Mouse (Mus musculus) lung, adult 18-20 months (tissue): Measurements from ENCODE around the gene Dscaml1.

Experiments
- DNase-seq, 2 experiments: peaks; one replicate each; pipeline ENCODE4 v3.0.0; 2022; ENCODE audit warnings: mixed read lengths in 2 of 2

Dscaml1 gene

DNA sequence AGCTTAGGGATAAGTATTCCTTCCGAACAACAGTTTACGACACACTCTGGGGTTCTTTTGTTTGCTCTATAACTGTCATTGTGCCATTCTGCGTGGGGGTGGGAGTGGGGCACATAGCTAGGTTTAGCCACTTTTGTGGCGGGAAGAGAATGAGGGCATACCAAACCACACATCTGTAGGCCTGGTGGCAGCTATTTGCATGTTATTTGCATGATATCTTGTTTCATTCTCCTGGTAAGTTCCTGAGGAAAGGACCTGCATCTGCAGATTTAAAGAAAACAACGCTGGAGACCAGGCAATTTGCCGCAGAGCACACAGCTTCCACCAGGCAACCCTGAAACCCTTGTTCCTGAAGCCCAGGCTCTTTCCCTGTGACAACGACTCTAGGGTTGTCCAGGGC, 30.8 kb downstream of the Dscaml1 start:
- DNase-seq, result no peak

DNA sequence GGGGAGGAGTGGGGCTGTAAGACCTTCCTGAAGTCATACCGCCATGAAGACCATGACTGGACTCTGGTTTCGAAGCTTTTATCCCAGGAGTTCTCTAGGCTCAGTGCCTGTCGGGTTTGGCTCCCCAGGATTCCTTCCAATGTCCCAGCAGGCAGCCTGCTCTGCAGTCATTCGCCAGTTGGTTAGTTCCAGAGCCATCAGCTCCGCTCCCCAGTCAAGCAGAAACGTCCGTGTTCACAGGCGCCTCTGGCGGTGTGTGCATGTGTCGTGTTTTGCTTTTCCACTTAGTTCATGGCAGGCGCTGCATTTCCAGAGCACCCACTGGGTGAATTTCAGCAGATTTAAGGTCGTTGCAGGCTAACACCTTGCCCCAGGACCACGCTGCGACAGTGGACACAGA, 31.9 kb downstream of the Dscaml1 start:
- no peak for DNase-seq

DNA sequence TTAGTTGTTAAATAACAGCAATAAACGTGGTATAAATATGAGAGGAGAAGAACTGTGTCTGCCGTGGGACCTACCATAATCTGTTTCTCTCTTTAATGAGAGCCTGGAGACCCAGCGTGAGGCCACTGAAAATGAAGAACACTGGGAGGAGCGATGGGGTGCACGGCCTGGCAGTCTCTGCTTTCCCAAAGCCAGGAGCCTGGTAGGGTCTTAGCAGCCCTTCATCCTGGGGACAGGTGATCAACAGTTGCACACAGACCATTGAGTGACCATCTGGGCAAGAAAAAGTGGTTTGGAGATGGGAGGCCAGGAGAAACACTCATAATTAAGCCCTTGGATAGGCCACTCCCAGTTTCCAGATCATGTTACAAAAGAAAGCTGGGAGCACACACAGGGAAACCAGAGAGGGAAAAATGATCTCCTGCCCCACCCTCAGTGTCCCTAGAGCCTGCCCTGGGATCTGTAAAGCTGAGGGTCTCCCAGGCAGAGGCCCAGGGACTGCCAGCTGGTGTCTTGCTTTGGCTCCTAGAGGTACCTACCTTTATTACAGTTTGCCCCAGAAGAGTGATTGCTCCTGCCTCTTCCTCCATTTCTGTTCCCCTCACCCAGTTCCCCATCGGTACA, 39.1 kb downstream of the Dscaml1 start:
- peak in 1 of 2 experiments; percentile 8 for DNase-seq

DNA sequence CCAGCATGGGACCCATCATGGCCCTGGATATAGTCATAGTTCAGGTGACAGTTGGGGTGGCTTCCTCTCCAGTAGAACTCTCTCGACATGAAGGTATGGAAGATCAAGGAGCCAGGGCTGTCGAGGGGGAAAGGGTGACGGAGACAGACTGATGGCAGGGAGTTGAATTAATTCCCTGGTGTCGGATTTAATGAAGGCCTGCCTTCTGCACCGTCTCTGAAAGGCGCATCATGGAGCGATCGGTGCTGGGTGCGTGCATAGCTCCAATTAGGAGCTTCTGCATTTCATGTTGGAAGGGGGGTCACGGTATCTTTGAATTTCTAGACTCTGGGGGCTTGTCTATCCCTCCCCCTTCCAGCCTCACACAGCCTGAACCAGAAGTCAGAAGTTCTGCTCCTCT, 41.8 kb downstream of the Dscaml1 start:
- DNase-seq, result no peak

DNA sequence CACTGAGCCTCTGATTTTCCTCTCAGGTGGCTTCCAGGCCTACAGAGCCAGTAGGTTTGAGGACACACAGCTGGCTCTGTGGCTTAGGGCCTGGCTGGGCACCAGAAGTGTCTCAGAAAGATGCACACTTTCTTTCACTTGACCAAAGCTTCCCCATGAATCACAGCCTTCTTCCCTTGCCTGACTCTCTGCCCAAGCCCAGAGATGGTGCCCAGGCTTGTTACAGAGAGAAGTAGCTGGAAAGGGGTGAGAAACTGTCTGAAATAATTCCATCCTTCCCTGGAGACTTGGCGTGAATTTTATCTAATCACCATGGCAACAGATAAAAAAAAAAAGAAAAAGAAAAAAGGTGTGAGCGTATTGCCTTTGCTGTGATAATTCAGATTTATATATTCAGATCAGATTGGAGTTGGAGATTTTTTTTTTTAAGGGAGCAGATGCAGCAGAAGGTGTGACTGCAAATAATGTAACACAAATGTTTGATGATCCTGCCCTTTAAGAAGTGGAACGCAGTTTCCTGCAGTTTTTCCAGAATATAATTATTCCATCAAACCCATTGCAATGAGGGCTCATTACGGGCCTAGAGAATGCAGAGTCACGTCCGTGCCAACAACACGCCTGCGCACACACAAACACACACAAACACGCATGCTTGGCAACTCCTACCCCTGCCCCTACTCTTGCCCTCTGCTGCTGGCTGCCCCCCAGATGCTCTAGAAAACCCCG, 44.5 kb downstream of the Dscaml1 start:
- DNase-seq, result no peak

DNA sequence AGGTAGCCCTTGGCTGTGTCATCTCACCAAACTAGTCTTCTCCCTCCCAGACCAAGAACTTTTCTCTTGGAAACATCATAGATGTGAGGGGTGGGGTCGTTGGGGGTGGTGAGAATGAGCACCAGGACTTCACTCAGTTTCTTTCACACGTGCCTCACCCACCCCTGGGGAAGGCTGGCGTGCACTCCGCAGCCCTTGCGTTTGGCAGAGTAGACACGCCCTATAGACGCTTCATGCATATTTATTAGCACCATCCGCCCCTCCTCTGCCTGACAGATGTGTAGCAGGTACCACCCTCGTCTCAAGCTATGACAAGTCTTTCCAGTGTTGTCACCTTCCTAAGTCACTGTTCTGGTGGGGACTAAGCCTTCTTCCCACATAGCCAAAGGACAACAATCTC, 45.3 kb downstream of the Dscaml1 start:
- DNase-seq, result no peak

DNA sequence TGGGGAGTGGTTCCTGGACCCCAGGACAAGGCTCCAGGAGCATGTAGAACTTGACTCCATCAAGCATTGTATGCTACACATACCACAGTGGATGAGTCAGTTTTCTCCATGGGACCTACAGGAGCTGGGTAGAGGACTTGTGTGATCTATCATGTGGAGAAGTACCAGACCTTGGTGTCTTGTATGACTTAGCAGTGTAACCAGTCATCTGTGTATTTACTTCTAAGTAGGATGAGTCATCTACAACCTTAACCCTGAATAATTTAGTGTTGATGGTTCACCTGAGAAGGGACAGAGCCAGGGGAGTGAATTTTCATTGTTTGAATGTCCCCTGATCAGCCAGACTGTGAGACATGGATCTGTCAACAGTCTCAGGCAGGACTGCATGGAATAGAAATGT, 48.4 kb downstream of the Dscaml1 start:
- DNase-seq, result no peak

DNA sequence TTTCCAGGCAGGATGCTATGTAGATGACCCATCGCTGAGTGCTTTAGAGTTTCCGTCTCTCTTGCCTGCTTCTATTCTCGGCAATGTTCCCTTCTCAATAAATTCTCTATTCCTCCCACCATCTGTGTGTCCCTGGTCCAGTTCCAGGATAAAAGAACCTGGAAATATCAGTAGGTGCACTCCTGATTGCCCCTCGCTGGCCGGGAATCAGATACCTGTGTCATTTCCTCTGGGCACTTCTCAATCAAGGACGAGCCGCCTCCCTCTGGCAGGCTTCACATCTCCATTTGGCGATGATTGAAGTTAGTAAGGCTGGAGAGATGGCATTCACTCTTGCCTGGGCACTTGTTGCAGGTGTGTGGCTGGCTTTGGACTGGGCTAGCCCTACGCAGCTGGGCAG, 54.5 kb downstream of the Dscaml1 start:
- no peak for DNase-seq

DNA sequence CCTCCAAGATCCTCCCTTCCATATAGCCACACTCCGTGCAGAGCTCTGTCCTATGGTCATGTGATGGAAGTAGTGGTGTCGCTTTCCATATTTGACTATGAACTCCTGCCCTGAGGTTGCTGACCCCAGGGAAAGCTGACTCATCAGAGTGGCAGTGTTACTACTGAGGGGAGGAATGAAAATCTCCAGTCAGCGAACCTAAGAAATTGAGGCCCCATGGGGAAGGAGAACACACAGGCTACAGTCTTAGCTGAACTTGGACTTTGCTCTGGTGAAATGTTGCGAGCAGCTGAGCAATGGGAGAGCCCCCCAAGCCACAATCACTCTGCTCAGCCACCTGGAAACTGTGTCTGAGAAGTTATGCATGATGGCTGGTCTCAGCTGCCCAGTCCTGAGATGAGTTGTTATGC, 60.2 kb downstream of the Dscaml1 start:
- no peak for DNase-seq

DNA sequence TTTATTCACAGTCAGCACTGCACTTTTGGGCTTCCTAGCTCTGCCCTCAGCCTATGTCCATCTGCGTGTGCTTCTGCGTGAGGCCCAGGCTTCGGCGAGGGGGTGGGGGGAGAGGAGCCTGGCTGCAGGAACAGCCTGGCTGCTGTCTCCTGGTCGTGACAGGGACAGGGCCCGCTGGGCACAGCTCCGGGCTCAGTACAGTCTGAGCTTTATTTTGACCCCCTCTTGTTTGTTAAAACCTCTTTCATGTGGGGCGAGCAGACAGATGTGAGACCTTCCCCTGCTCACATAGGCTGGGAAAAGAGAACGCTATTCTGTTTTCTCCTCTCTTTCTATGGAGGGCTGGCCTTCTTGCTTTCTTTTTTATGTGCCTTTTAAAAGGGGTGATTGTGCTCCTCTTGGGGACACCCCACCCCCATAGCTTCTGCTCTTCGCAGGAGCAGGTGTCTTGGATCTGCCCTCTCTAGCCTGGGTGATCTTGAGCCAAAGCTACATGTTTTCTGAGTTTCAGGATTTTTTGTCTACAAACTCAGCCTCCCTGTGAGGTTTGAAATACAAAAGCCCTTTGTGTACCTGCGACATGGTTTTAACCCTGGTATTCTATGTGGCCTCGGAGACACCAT, 60.9 kb downstream of the Dscaml1 start:
- DNase-seq, result no peak

DNA sequence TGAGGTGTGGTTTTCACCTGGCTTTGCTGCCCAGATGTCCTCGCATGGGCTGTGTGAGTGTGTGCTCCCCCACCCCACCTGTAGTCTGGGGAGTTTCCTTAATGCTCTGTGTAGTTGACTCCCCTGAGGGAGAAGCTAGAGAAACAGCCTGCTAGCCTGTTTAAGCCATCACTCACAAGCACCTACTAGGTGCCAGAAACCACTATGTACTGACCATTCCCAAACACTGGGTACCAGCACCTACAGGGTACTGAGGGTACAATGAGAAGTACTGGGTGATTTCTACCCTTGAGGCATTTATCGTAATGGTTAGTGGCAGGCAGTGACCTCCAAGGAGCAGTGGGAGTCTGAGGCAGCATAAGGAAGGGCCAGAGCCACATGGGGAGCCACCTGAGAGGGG, 64.5 kb downstream of the Dscaml1 start:
- no peak for DNase-seq

DNA sequence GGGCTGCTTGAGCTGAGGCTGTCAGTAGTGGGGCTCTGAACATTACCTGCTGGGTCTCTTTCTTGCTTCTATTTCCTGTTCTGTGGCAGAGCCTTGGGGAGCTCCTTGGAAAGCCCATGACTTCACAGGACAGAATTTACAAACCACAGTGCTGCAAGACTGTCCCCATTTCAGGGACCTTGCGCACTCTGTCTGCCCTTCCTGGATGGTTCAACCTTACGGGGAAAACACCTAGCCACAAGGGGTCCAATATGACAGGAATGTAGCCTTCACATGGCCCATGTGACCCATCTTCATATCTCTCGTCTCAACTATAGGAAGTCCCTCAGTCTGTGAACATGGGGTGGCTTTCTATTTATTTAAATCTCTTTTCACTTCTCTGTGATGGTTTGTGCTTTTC, 68.5 kb downstream of the Dscaml1 start:
- DNase-seq, result no peak

DNA sequence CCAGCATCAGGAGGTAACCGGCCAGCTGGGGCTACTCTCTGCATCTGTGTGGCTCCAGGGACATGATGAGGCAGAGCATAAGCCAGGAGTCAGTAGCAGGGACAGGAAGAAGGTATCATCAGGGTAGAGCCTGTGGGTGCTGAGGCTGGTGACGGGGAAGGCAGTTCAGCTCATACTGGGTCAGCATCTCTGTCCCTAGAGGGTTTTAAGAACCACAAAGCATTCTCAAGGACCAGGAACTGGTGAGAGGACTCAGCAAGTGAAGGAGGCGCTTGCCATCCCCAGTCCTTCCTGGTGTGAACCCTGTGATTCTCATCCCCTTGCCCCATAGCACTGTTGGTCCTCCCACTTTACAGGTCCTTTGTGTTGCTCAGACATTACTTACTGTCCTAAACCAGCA, 69.9 kb downstream of the Dscaml1 start:
- no peak for DNase-seq

DNA sequence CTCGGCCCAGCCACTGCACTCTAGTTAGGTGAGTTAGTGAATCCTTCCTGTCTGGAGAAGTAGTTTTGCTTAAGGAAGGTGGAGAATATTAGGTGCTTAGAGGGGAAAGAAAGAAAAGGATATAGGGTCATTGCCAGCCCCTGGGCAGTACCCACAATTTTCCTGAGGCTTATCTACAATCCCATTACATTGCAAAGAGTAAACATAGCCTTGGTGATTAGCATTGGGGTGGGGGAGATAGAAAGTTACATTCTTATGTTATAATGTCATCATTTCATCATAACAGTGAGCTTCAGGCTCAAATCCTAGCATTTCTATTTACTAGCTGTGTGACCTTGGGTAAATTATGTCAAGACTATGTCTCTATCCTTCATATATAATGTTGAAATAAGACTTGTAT, 70.5 kb downstream of the Dscaml1 start:
- DNase-seq, result no peak

DNA sequence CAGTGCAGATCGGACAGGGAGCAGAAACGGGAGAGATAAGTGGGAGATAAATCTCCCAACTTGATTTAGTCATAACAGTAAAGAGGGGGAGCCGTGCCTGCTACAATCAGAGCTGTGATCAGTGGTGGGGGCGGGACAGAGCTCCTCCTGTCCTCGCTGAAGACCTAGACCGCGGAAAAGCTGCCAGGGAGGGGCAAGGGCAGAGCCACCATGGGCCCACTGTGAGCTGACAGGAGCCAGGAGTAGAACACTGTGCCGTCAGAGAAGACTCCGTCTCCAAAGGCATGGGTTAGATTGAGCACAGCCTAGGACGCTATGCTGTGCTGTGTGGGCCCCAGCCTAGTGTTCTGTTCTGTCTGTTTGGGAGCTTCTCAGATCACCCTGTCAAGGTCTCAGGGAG, 72.8 kb downstream of the Dscaml1 start:
- DNase-seq, result no peak

DNA sequence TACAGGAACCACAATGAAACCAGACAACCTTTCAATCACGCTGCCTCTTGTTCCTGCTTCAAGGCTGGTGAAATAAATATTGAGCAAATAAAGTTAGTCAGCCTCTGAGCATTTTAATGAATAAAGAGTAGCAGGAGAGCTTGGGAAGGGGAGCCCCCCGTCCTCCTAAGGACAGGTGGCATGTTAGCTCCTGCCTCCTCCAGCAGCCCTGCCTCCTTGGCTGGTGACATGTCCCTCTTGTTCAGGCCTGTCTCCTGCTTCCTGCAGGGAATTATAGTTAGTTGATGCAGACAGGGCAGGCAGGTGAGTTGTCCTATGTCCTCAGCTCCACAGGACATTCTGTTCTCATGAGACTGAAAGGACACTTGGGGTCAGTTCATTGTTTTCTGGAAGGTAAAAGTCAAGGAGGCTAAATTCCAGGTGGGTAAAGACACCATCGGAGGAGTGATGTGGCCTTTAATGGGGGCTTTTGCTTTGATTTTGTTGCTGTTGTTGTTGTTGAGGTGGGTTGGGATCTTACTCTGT, 73.7 kb downstream of the Dscaml1 start:
- no peak for DNase-seq

DNA sequence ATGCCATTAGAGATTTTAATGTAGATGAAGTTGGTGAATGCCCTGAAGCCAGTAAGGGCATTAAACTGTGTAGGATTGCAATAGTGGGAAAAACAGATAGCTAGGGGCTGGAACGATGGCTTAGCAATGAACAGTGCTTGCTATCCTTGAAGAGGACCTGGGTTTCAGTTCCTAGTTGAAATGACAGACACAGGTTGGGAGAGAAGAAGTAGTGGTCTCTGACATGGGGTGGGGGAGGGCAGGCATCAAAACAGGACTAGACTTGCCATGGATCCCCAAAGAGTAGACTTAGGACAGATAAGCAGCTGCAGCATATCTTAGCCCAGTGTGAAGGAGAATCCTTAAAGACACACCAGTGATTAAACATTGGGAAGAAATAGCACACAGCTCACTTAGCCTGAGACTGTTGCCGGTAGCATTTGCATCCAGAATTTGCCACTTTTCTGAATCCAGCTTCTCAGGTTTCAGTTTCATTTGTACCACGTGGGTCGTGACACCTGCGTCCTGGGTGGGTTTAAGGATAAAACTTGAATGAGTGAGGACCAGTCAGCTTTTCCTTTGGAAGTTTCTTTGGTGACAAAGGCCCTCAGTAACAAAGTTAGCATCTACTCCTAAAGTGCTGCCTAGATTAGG, 75.0 kb downstream of the Dscaml1 start:
- DNase-seq, result no peak

DNA sequence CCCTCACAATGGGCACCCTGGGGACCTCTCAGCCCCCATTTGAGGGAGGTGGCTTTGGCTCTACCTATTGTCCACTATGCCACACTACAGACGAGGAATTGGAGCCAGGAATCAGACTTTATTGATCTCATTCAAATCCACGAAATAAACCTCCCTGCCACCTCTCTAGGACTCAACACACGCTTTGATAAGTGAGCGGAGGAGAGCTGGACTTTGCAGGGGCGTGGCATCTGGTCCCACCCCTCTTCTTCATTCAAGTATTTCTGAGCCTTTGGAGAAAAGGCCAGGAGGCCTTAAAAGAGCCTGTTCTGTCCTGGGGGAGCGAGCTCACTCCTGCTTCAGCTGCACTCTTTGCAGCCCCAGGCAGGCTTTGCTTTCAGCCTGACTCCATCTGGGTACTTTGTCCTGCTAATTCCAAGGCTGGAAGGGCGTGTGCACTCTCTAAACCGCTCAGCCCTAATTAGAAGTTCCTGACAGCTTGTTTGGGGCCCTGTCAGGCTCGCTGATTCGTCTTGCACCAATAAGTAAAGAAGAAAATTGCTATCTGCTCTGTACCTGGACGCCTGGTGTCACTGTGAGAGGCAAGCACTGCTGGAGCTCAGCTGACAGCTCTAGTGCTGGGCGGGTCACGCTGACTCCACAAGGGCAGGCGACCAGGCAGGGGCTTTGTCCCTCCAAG, 75.7 kb downstream of the Dscaml1 start:
- DNase-seq, result peak; percentile 24 to 33

DNA sequence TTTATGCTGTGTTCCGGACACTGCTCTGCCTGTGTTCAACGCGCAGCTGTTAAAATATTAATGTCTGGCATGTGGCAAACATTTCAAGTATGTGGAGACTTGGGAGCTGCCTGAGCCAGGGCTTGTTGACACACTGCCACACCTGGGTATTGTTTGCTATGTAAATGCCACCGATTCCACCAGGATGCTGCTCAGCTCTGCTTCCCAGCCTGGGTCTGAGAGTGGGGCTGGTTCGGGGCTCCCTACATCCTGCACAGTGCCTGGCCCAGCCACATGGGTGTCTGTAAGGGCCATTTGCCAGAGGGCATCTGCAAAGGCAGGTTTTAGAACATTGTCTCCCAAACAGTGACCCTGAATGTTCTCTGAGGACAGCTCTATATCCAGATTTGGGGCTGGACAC, 78.5 kb downstream of the Dscaml1 start:
- DNase-seq, result peak; percentile 79 to 82

DNA sequence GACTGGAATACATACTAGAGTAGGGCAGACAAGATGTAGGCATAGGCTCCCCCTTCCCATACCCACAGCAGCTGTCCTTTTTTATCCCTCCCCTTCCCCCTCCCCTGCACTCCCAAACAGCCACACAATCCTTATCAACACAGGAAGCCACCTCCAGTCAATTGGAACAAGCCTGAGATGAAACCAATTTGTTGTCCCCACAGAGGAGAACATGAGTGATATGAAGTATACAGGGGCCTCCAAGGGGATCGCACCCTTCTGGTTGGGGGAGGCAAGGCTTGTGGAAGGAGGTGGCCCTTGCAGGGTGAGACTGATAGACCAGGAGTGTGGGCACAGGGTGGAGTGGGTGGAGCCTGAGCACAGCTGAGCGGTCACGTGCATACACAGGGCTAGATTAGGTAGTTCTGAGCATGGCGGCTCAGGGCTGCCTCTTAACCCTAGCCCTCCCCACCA, 79.1 kb downstream of the Dscaml1 start:
- DNase-seq, result peak; percentile 20 to 39

DNA sequence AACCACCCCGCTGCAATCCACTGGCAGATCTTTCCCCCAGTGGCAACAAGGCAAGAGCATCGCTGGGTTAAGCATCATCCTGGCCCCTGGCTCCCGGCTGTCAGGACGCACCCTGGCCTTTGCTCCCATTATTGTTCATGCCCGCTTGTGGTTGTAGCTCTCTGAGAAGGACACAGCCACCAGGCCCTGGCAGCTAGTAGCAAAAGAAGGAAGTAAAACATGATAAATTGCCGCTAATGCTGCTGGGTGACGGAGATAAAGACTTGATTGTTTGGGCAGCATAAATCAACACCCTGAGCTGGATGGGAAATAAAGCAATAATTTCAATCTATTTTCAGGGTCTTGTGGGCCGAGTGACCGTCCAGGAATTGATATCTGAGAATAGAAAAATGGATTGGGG, 81.1 kb downstream of the Dscaml1 start:
- no peak for DNase-seq

DNA sequence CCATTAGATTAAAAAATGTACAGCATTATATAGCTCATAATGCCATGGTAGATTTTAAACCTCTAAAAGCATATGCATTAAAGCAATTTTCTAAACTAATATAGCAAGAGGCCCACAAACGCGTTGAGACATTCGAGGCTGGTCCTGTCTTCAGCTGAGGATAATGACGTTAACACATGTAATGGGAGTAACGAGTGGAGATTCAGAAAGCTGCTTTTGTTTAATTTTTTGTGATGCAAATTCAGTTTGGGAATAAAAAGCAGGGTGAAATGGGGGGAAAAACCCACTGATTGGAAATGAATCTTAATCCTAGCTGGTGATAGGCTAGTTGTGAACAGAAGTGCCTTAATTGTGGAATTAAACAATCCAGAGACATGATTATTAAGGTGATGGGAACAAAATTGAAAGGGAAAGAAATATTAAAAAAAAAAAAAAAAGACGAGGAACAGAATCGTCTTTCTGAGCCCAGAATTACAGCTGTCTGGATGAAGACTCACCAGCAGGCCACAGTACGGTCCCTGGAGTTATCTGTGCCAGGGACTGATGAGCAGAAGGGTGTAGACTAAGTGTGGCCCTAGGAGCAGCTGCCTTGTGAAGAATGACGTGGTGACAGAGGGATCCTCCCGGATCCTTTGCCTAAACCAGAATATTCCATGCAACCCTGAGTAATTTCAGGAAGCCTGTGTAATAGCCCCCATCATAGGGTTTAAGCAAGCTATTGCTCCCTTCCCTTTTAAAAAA, 84.5 kb downstream of the Dscaml1 start:
- DNase-seq, result no peak
